Mouse (Mus musculus) heart, postnatal 0 days (tissue): ENCODE measurements at regions not wholly inside any gene's neighbourhood (a gene's known extent, or its start where the extent isn't known, plus 50 kb on each side); places are given as distances from the start of the nearest gene placed in this dataset.

Source experiments
- ATAC-seq: fragments of 200-750 bp; cut with Nextera tagmentation; 2 replicates; pipeline ENCODE4 v1.8.0; 2017; ENCODE audit warnings: low read depth, moderate number of reproducible peaks, moderate library complexity; ENCODE audit not compliant: insufficient read depth
- DNase-seq: peaks from one replicate; pipeline ENCODE4 v3.0.0-alpha.2; 2016; ENCODE audit warnings: low spot score
- H3K27ac ChIP-seq: fragments of 300-500 bp; sonication (generic); 2 replicates; pipeline ENCODE4 v1.5.1; 2014; ENCODE audit warnings: low read depth, mild to moderate bottlenecking
- H3K27me3 ChIP-seq: fragments of 300-500 bp; sonication (generic); 2 replicates; pipeline ENCODE4 v1.6.1; 2014; ENCODE audit warnings: low read length, mixed read lengths; ENCODE audit not compliant: control insufficient read depth, insufficient read depth
- H3K36me3 ChIP-seq: fragments of 300-500 bp; sonication (generic); replicated peaks from 2 replicates; pipeline ENCODE4 v1.6.1; 2014; ENCODE audit warnings: low read length, mixed read lengths; ENCODE audit not compliant: control insufficient read depth, insufficient read depth
- H3K4me1 ChIP-seq: fragments of 300-500 bp; sonication (generic); 2 replicates; pipeline ENCODE4 v1.6.1; 2014; ENCODE audit warnings: antibody characterized with exemption; ENCODE audit not compliant: control insufficient read depth, insufficient read depth
- H3K4me2 ChIP-seq: fragments of 300-500 bp; sonication (generic); 2 replicates; pipeline ENCODE4 v1.6.1; 2014; ENCODE audit warnings: low read depth, mild to moderate bottlenecking, low read length, moderate library complexity
- H3K4me3 ChIP-seq: fragments of 300-500 bp; sonication (generic); 2 replicates; pipeline ENCODE4 v1.5.1; 2014; ENCODE audit warnings: low read depth, low read length
- H3K9ac ChIP-seq: fragments of 300-500 bp; sonication (generic); replicated peaks from 2 replicates; pipeline ENCODE4 v1.6.1; 2014; ENCODE audit warnings: low read depth, low read length, mixed read lengths
- H3K9me3 ChIP-seq: fragments of 300-500 bp; sonication (generic); replicated peaks from 2 replicates; pipeline ENCODE4 v1.6.1; 2016; ENCODE audit warnings: low read length; ENCODE audit not compliant: control insufficient read depth
- CTCF ChIP-seq: IDR thresholded peaks from 2 replicates; pipeline ENCODE4 v1.5.1; 2016; ENCODE audit warnings: antibody characterized with exemption, control low read depth, low read depth
- EP300 ChIP-seq: IDR thresholded peaks from 2 replicates; pipeline ENCODE4 v1.6.1; 2016; ENCODE audit warnings: antibody characterized with exemption, low read depth
- WGBS: fragments of 180-500 bp; shearing (Covaris S2); extraction: QIAGEN DNeasy Blood & Tissue Kit; methylation state at CpG from one replicate; pipeline ENCODE4 v1.1.7; 2014; 5-methylcytosine and 5-hydroxymethylcytosine counted together

DNA sequence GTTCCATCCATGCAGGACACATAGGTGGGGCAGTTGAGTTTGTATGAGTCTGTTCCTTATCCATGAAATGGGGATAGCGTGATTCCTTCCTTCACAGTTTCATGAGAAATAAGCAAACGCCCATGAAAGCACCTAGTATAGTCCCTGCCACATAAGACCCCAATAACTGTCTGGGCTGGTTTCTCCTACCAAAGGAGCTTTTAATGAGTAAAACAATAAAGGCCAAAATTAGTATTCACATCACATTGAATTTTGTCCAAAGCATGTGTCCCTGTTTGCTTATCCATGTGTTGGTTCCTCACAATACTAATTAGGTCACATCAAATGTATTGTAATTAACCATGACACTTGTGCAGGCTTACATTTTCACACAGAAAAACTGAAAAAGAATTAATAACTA, 221.3 kb downstream of the Prdm13 start:
- H3K9me3 ChIP-seq = no peaks in the 10 kb centered on the region
- no peak for DNase-seq
- 76% methylated on average over 2 of the region's 2 CpGs for WGBS

GRCm38 (mm10) chr4:21441274-21441673, 244.5 kb downstream of the Prdm13 start:
- Histone ChIP-seq H3K9me3 (no peaks in the 10 kb centered on the region), H3K27ac (no peak overlapping the region), H3K27me3 (no peaks in the 10 kb centered on the region), H3K4me3 (no peak overlapping the region), H3K9ac (no peak overlapping the region), H3K4me1 (no peaks in the 10 kb centered on the region), H3K4me2 (no peak overlapping the region), H3K36me3 (no peaks in the 10 kb centered on the region)
- TF ChIP-seq EP300 (no peak), CTCF (no peak)
- DNase-seq = no peak
- no peak for ATAC-seq

More for the DNA sequence above, 221.3 kb downstream of the Prdm13 start:
- Histone ChIP-seq H3K9ac (no peak overlapping the region), H3K4me3 (no peak overlapping the region), H3K27ac (no peak overlapping the region), H3K27me3 (no peaks in the 10 kb centered on the region), H3K4me1 (no peaks in the 10 kb centered on the region), H3K4me2 (no peak overlapping the region), H3K36me3 (no peaks in the 10 kb centered on the region)
- no peak for TF ChIP-seq EP300
- no peak for TF ChIP-seq CTCF
- ATAC-seq = no peak

DNA sequence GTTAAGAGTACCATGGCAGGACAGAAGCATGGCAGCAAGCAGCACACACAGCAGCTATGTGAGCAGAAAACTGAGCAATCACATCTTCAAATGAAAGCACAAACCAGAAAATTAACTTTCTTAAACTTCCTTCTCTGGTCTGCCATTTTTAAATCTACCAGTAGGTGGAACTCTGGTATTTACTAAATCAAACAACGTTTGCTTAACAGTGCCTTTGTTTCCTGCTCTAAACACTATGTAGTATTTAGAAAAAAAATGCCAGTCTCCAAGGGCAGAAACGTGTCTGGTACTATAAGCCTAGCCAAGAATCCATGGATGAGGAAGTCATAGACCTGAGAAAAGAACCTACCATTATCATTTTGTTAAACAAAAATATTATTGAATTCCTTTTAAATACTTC, 249.1 kb downstream of the Prdm13 start:
- Histone ChIP-seq H3K4me2 (no peak overlapping the region), H3K27me3 (no peaks in the 10 kb centered on the region), H3K4me3 (no peak overlapping the region), H3K36me3 (no peaks in the 10 kb centered on the region), H3K27ac (no peak overlapping the region), H3K4me1 (no peaks in the 10 kb centered on the region), H3K9ac (no peak overlapping the region), H3K9me3 (no peaks in the 10 kb centered on the region)
- WGBS = 8% methylated on average over 2 of the region's 2 CpGs
- TF ChIP-seq EP300 = no peak
- TF ChIP-seq CTCF = no peak
- ATAC-seq (no peak), DNase-seq (no peak)

- TF ChIP-seq CTCF (peak; percentile 12; the same call in 1 of the 2 replicates), EP300 (no peak)
- no peaks in the 10 kb centered on the region for H3K36me3 ChIP-seq
- H3K4me3 ChIP-seq = no peak overlapping the region
- H3K9ac ChIP-seq = no peak overlapping the region
- ATAC-seq (no peak), DNase-seq (no peak)
- no peaks in the 10 kb centered on the region for H3K9me3 ChIP-seq
- no peak overlapping the region for H3K27ac ChIP-seq
- no peaks in the 10 kb centered on the region for H3K4me1 ChIP-seq
- no peaks in the 10 kb centered on the region for H3K27me3 ChIP-seq
- H3K4me2 ChIP-seq = no peak overlapping the region
Measured at GRCm38 (mm10) chr4:21407850-21408249, 277.9 kb downstream of the Prdm13 start.

- 71% methylated on average over 1 of the region's 1 CpGs for WGBS
- no peak for DNase-seq
- TF ChIP-seq EP300 (no peak), CTCF (no peak)
- no peaks in the 10 kb centered on the region for H3K4me1 ChIP-seq
- H3K9ac ChIP-seq = no peak overlapping the region
- no peaks in the 10 kb centered on the region for H3K36me3 ChIP-seq
- H3K27ac ChIP-seq = no peak overlapping the region
- no peaks in the 10 kb centered on the region for H3K27me3 ChIP-seq
- no peaks in the 10 kb centered on the region for H3K9me3 ChIP-seq
- H3K4me3 ChIP-seq = no peak overlapping the region
- no peak overlapping the region for H3K4me2 ChIP-seq
- no peak for ATAC-seq
Measured at GRCm38 (mm10) chr4:21369314-21369713, 316.4 kb downstream of the Prdm13 start.

- TF ChIP-seq EP300 (no peak), CTCF (peak; percentile 87)
- ATAC-seq = no peak
- no peak overlapping the region for H3K27ac ChIP-seq
- H3K36me3 ChIP-seq = no peaks in the 10 kb centered on the region
- peak; percentile 8 for DNase-seq
- no peaks in the 10 kb centered on the region for H3K27me3 ChIP-seq
- no peaks in the 10 kb centered on the region for H3K4me1 ChIP-seq
- H3K4me2 ChIP-seq = no peak overlapping the region
- 59% methylated on average over 11 of the region's 11 CpGs for WGBS
- H3K9ac ChIP-seq = no peak overlapping the region
- H3K4me3 ChIP-seq = no peak overlapping the region
- no peaks in the 10 kb centered on the region for H3K9me3 ChIP-seq
Measured at GRCm38 (mm10) chr4:21368234-21369021, 317.3 kb downstream of the Prdm13 start.
